Mouse (Mus musculus) hindbrain, embryonic 12.5 days (tissue): ENCODE data around the gene Cnot10. TPM values are rescaled to one million over a fixed set of nuclear protein-coding genes. Genes with fewer than 3 reads are reported as not detected.
A peak's percentile ranks its signal among the peaks of the same experiment; 100 is the strongest.

ENCODE experiments used
- ATAC-seq: fragments of 200-750 bp; cut with Nextera tagmentation; 2 replicates; pipeline ENCODE4 v1.8.0; 2017; ENCODE audit warnings: moderate TSS enrichment; ENCODE audit not compliant: low FRiP score
- H3K27ac ChIP-seq: fragments of 300-500 bp; sonication (generic); 2 replicates; pipeline ENCODE4 v1.5.1; 2016; ENCODE audit warnings: mild to moderate bottlenecking
- H3K27me3 ChIP-seq: fragments of 300-500 bp; sonication (generic); 2 replicates; pipeline ENCODE4 v1.6.1; 2016; ENCODE audit warnings: mild to moderate bottlenecking
- H3K36me3 ChIP-seq: fragments of 300-500 bp; sonication (generic); 2 replicates; pipeline ENCODE4 v1.6.1; 2016; ENCODE audit warnings: mild to moderate bottlenecking
- H3K4me1 ChIP-seq: fragments of 300-500 bp; sonication (generic); 2 replicates; pipeline ENCODE4 v1.6.1; 2016
- H3K4me2 ChIP-seq: fragments of 300-500 bp; sonication (generic); replicated peaks from 2 replicates; pipeline ENCODE4 v1.6.1; 2016; ENCODE audit warnings: mild to moderate bottlenecking
- H3K4me3 ChIP-seq: fragments of 300-500 bp; sonication (generic); 2 replicates; pipeline ENCODE4 v1.5.1; 2016; ENCODE audit warnings: mild to moderate bottlenecking
- H3K9ac ChIP-seq: fragments of 300-500 bp; sonication (generic); 2 replicates; pipeline ENCODE4 v1.6.1; 2016; ENCODE audit warnings: mild to moderate bottlenecking, moderate library complexity
- H3K9me3 ChIP-seq: fragments of 300-500 bp; sonication (generic); replicated peaks from 2 replicates; pipeline ENCODE4 v1.6.1; 2016; ENCODE audit warnings: mild to moderate bottlenecking
- WGBS: fragments of 180-500 bp; shearing (Covaris S2); methylation state at CpG from one replicate; pipeline ENCODE4 v1.1.7; 2016; 5-methylcytosine and 5-hydroxymethylcytosine counted together
- polyA plus RNA-seq: library from polyadenylated mRNA; unstranded; fragments of >200 nt; fragmentation: Nextera tagmentation; extraction: Ambion mirVana; gene quantifications from 2 replicates; pipeline ENCODE4 v1.2.1, GENCODE M21; 2016

Gene Cnot10
- polyA plus RNA-seq = 67.2 and 71.9 TPM in 2 replicates

DNA sequence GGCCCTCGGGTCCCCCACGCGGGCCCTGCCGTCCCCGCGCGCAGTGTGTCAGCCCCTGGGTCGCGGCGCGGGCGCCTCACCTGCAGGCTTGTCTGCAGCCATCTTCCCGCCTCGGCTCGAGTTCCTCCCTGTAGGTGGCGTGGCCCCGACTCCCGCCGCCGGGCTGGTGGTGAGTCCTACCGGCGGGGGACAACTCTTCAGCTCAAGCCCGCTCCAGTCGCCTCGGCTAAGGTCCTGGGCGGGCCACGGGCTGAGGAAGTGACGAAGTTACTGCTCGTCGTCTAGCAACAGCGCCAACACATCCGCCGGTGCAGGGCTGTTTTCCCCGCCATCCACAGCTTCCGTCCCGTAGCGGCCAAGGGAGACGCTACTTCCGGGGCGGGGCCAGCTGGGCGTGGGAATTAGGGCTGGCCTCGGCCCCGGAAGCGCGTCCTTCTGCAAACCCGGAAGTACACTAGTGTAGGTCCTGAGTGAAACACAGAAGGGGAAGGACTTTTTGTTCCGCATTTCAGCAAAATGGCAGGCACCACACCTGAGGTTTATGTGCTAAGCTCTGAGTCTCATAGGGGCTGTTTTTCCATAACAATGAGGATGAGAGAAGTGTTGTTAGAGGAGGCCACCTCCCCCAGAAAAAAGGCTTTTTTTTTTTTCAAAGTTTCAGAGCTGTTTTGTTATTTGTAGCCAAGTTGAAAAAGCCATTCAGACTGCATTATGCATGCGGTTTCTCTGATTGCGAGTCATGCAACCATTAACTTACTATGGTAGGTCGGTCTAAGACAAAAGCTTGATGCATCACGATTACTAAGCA is at the start of gene Cnot10:
TSS of gene Cnot10 (minus strand) at position 346 of the 808 bp plus-strand sequence.
- H3K27me3 ChIP-seq = peaks cover 26% of the 10 kb centered on the region
- peak; percentile 97 for ATAC-seq
- no peaks in the 10 kb centered on the region for H3K9me3 ChIP-seq
- peaks cover 17% of the 10 kb centered on the region for H3K4me1 ChIP-seq
- WGBS = 3% methylated on average over 51 of the region's 51 CpGs
- 0 out of 2 replicates have a peak, but pooled peaks cover 3% of the 10 kb centered on the region for H3K36me3 ChIP-seq
- H3K9ac ChIP-seq = peak within 1 kb of the TSS; percentile 78
- H3K4me3 ChIP-seq = peak within 1 kb of the TSS; percentile 87
- peak within 1 kb of the TSS; percentile 87 for H3K27ac ChIP-seq
- peak within 1 kb of the TSS; percentile 93 for H3K4me2 ChIP-seq

GRCm38 (mm10) chr9:114688953-114689407 is 49.0 kb upstream of the Cnot10 start:
- H3K27me3 ChIP-seq = no peaks in the 10 kb centered on the region
- WGBS = under 1% methylated on average over 49 of the region's 50 CpGs
- H3K4me3 ChIP-seq = peak overlapping the region; percentile 95
- peaks cover 23% of the 10 kb centered on the region for H3K4me1 ChIP-seq
- H3K4me2 ChIP-seq = peak overlapping the region; percentile 73
- peaks cover 20% of the 10 kb centered on the region for H3K36me3 ChIP-seq
- H3K9me3 ChIP-seq = no peaks in the 10 kb centered on the region
- peak; percentile 78 for ATAC-seq
- H3K9ac ChIP-seq = peak overlapping the region; percentile 98
- peak overlapping the region; percentile 97 for H3K27ac ChIP-seq

GRCm38 (mm10) chr9:114688252-114688952 is 48.4 kb upstream of the Cnot10 start, which contains the start of gene Dync1li1:
Gene Dync1li1 (plus strand): TSS chr9:114688790.
- H3K27me3 ChIP-seq = no peaks in the 10 kb centered on the region
- peak; percentile 95 for ATAC-seq
- peak within 1 kb of the TSS; percentile 98 for H3K9ac ChIP-seq
- no peaks in the 10 kb centered on the region for H3K9me3 ChIP-seq
- H3K27ac ChIP-seq = peak within 1 kb of the TSS; percentile 97
- peaks cover 23% of the 10 kb centered on the region for H3K4me1 ChIP-seq
- WGBS = under 1% methylated on average over 57 of the region's 57 CpGs
- H3K36me3 ChIP-seq = peaks cover 14% of the 10 kb centered on the region
- H3K4me3 ChIP-seq = peak within 1 kb of the TSS; percentile 95
- H3K4me2 ChIP-seq = peak within 1 kb of the TSS; percentile 73

- H3K9ac ChIP-seq = peak overlapping the region; percentile 98; the same call in 1 of the 2 replicates
- no peaks in the 10 kb centered on the region for H3K27me3 ChIP-seq
- 80% methylated on average over 13 of the region's 13 CpGs for WGBS
- no peaks in the 10 kb centered on the region for H3K9me3 ChIP-seq
- H3K4me2 ChIP-seq = peak overlapping the region; percentile 73
- peaks cover 23% of the 10 kb centered on the region for H3K4me1 ChIP-seq
- H3K27ac ChIP-seq = 0 out of 2 replicates have a peak overlapping the region, but pooled peaks have one; percentile 97
- ATAC-seq = no peak
- H3K4me3 ChIP-seq = peak overlapping the region; percentile 95
- H3K36me3 ChIP-seq = peaks cover 8% of the 10 kb centered on the region; the same call in 1 of the 2 replicates
Observed at GRCm38 (mm10) chr9:114687639-114688038, 47.7 kb upstream of the Cnot10 start.

DNA sequence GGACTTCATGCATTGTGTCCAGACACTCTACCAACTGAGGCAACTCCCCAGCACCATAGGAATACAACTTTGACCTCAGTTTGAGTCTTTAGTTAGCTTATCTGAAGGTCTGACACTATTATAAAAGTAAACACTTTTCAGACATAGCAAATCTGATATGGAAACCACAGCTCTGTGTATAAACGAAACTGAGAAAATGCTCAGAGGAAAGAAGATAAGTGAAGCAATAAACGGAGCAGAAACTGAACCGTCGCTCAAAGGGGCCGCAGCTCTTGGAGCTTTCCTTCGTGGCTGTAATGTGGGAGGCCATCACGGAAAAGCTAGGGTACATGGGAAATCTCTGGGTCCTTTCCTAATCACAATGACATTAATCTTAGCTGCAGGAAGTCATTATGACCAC is 46.3 kb upstream of the Cnot10 start:
- Histone ChIP-seq H3K36me3 (0 out of 2 replicates have a peak, but pooled peaks cover 2% of the 10 kb centered on the region), H3K4me1 (peaks cover 20% of the 10 kb centered on the region), H3K9ac (no peak overlapping the region), H3K4me3 (no peak overlapping the region), H3K27me3 (no peaks in the 10 kb centered on the region), H3K9me3 (no peaks in the 10 kb centered on the region), H3K4me2 (no peak overlapping the region), H3K27ac (no peak overlapping the region)
- 92% methylated on average over 7 of the region's 7 CpGs for WGBS
- ATAC-seq = no peak

DNA sequence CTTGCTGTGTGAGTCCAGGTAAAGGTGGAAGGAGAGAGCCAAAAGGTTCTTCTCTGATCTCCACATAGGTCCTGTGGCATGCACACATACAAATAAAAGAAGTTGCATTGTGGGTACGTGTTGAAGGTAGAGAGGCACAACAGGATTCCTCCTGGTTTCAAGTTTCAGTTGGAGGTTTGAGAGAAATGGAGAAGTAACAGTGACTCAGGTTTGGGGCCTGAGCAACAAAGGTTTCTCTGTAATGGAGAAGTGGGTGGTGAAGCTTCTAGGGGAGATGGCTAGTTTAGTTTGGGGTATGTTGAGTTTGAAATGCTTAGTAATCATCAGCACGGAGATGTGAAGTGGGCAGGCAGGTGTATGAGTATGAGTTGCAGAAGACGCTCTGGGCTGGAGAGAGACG is 42.2 kb upstream of the Cnot10 start:
- Histone ChIP-seq H3K9ac (no peak overlapping the region), H3K27ac (no peak overlapping the region), H3K27me3 (no peaks in the 10 kb centered on the region), H3K4me1 (no peaks in the 10 kb centered on the region), H3K4me2 (no peak overlapping the region), H3K36me3 (no peaks in the 10 kb centered on the region), H3K9me3 (no peaks in the 10 kb centered on the region), H3K4me3 (no peak overlapping the region)
- no peak for ATAC-seq
- WGBS = 89% methylated on average over 4 of the region's 4 CpGs

GRCm38 (mm10) chr9:114680531-114680930 is 40.5 kb upstream of the Cnot10 start:
- no peaks in the 10 kb centered on the region for H3K9me3 ChIP-seq
- no peak overlapping the region for H3K9ac ChIP-seq
- H3K27me3 ChIP-seq = no peaks in the 10 kb centered on the region
- H3K4me2 ChIP-seq = no peak overlapping the region
- H3K4me1 ChIP-seq = no peaks in the 10 kb centered on the region
- no peak for ATAC-seq
- 85% methylated on average over 6 of the region's 6 CpGs for WGBS
- H3K27ac ChIP-seq = no peak overlapping the region
- no peaks in the 10 kb centered on the region for H3K36me3 ChIP-seq
- no peak overlapping the region for H3K4me3 ChIP-seq

- Histone ChIP-seq H3K36me3 (no peaks in the 10 kb centered on the region), H3K27me3 (no peaks in the 10 kb centered on the region), H3K4me1 (no peaks in the 10 kb centered on the region), H3K4me3 (no peak overlapping the region), H3K9ac (no peak overlapping the region), H3K27ac (no peak overlapping the region), H3K4me2 (no peak overlapping the region), H3K9me3 (no peaks in the 10 kb centered on the region)
- no peak for ATAC-seq
- 87% methylated on average over 5 of the region's 5 CpGs for WGBS
Observed at GRCm38 (mm10) chr9:114679944-114680343, 40.0 kb upstream of the Cnot10 start.

DNA sequence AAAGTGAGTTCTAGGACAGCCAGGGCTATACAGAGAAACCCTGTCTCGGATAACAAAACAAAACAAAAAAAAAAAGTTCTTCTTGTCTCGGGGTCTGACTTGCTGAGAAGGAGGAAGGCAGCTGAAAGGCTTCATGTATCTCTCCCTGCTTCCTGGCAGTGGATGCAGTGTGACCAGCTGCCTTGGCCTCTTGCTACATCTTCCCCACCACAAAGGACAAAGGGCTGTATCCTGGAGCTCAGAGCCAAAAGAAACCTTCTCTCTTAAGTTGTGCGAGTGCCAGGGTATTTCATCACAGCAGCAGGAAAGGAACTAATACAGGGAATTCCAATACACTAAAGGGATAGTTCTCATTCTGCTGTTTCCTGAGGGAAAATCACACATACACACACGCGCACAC is 38.6 kb upstream of the Cnot10 start:
- no peak overlapping the region for H3K27ac ChIP-seq
- no peaks in the 10 kb centered on the region for H3K36me3 ChIP-seq
- peaks cover 3% of the 10 kb centered on the region; the same call in 1 of the 2 replicates for H3K4me1 ChIP-seq
- H3K4me3 ChIP-seq = no peak overlapping the region
- no peaks in the 10 kb centered on the region for H3K27me3 ChIP-seq
- 82% methylated on average over 5 of the region's 5 CpGs for WGBS
- H3K9ac ChIP-seq = no peak overlapping the region
- H3K4me2 ChIP-seq = no peak overlapping the region
- ATAC-seq = no peak
- no peaks in the 10 kb centered on the region for H3K9me3 ChIP-seq

GRCm38 (mm10) chr9:114673626-114674025 is 33.6 kb upstream of the Cnot10 start:
- Histone ChIP-seq H3K4me2 (0 out of 2 replicates have a peak overlapping the region, but pooled peaks have one; percentile 59), H3K9ac (no peak overlapping the region), H3K27ac (no peak overlapping the region), H3K27me3 (no peaks in the 10 kb centered on the region), H3K4me1 (peaks cover 13% of the 10 kb centered on the region; the same call in 1 of the 2 replicates), H3K36me3 (no peaks in the 10 kb centered on the region), H3K9me3 (no peaks in the 10 kb centered on the region), H3K4me3 (no peak overlapping the region)
- 50% methylated on average over 2 of the region's 2 CpGs for WGBS
- no peak for ATAC-seq

DNA sequence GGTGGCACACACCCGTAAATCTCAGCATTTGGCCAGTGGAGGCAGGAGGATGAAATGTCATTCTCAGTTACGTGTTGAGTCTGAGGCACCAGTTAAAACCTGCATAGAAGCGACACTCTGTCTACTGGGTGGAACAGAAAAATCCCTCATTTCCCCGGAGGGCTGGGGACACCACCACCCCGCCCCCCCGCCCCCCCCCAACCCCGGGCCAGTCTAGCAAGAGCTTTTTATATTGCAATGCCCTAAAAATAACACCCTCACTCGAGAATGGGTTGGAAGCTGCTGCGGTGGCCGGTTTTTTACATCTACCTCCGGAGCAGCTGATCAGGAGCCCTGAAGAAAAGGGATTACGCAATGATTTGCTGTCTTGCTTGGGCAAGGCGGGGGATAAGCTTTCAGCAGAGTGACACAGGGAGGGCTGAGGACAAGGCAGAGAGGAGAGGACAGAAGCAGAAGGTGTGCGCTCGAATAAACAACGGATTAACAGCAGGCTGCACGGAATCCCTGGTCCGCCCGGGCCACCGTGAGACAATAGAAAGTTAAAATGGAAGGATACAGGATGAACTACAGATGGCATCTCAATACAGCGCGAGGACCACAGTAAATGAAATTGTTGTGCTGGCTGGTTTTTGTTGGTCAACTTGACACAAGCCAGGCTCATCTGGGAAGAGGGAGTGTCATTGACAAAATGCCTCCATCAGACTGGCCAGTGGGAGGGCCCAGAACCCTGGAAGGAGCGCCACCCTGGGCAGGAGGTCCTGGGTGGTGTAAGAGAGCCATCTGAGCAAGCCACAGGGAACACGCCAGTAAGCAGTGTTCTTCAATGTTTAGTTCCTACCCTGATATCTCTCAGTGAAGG is 32.9 kb upstream of the Cnot10 start:
- peak overlapping the region; percentile 58 for H3K27ac ChIP-seq
- H3K4me1 ChIP-seq = peaks cover 13% of the 10 kb centered on the region; the same call in 1 of the 2 replicates
- 7% methylated on average over 23 of the region's 24 CpGs for WGBS
- peak overlapping the region; percentile 30 for H3K4me3 ChIP-seq
- ATAC-seq = peak; percentile 71
- H3K27me3 ChIP-seq = no peaks in the 10 kb centered on the region
- H3K9me3 ChIP-seq = no peaks in the 10 kb centered on the region
- peak overlapping the region; percentile 59 for H3K4me2 ChIP-seq
- peak overlapping the region; percentile 57 for H3K9ac ChIP-seq
- H3K36me3 ChIP-seq = no peaks in the 10 kb centered on the region
